Mouse (Mus musculus) embryonic facial prominence, embryonic 13.5 days (tissue): ENCODE measurements at regions not wholly inside any gene's neighbourhood (a gene's known extent, or its start where the extent isn't known, plus 50 kb on each side); places are given as distances from the start of the nearest gene placed in this dataset.

Experiments used
- ATAC-seq: fragments of 200-750 bp; cut with Nextera tagmentation; 2 replicates; pipeline ENCODE4 v1.8.0; 2017; ENCODE audit warnings: low read depth; ENCODE audit not compliant: insufficient number of reproducible peaks, insufficient read depth, low FRiP score, low TSS enrichment
- H3K27ac ChIP-seq: fragments of 300-500 bp; sonication (generic); 2 replicates; pipeline ENCODE4 v1.5.1; 2015; ENCODE audit warnings: moderate library complexity, mild to moderate bottlenecking, inconsistent platforms
- H3K27me3 ChIP-seq: fragments of 300-500 bp; sonication (generic); 2 replicates; pipeline ENCODE4 v1.6.1; 2015; ENCODE audit warnings: mild to moderate bottlenecking, inconsistent platforms
- H3K36me3 ChIP-seq: fragments of 300-500 bp; sonication (generic); 2 replicates; pipeline ENCODE4 v1.6.1; 2015; ENCODE audit warnings: mild to moderate bottlenecking, inconsistent platforms
- H3K4me1 ChIP-seq: fragments of 300-500 bp; sonication (generic); 2 replicates; pipeline ENCODE4 v1.6.1; 2015; ENCODE audit warnings: inconsistent platforms
- H3K4me2 ChIP-seq: fragments of 300-500 bp; sonication (generic); 2 replicates; pipeline ENCODE4 v1.6.1; 2015; ENCODE audit warnings: moderate library complexity, mild to moderate bottlenecking, inconsistent platforms
- H3K4me3 ChIP-seq: fragments of 300-500 bp; sonication (generic); 2 replicates; pipeline ENCODE4 v1.5.1; 2015; ENCODE audit warnings: mild to moderate bottlenecking, inconsistent platforms
- H3K9ac ChIP-seq: fragments of 300-500 bp; sonication (generic); 2 replicates; pipeline ENCODE4 v1.6.1; 2015; ENCODE audit warnings: mild to moderate bottlenecking, inconsistent platforms
- H3K9me3 ChIP-seq: fragments of 300-500 bp; sonication (generic); 2 replicates; pipeline ENCODE4 v1.6.1; 2016; ENCODE audit warnings: inconsistent platforms
- WGBS: fragments of 180-500 bp; shearing (Covaris S2); methylation state at CpG from one replicate; pipeline ENCODE4 v1.1.7; 2015; ENCODE audit warnings: mixed read lengths; 5-methylcytosine and 5-hydroxymethylcytosine counted together

DNA sequence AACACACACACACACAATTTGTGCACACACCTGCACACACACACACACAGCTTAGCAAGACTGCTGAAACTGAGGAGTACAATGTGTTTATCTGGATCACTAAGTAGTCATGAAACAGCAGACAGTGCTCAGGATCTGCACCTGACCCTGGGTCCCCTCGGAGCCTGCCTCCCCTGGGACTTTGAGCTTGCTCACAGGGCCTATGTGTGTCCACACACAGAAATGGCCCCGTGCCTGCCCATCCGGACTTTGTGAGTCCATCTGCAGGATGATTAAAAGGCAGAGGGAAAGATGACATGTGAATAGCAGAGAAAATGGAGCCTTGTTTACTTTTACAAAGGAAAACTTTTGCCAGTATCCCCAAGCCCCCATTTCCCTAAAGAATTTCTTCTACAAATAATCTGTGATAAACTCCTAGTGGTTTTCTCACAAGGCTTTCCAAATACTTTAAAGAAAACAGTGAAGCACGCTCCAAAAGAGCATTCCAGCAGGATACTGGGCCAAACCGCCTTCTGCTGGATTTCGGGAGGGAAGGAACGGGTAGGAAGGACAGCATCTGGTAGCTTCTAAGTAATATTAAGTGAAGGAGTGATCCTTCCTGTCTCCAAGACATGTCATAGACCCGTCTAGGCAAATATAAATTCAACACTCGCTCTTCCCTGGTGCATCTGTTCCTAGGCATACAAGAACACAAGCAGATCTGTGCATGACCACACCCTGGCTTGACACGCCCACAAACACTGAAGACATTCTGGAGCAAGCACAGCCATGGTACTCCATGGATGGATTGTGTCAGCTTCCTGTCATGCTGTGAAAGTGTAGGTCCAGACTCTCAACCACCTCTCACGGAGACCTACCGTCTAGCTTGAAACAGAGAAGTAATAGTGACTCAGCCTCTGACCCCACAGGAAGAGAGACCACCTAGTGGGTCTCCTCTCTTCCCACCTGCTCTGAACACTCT, 52.1 kb upstream of the Zfp637 start:
- Histone ChIP-seq H3K4me1 (no peaks in the 10 kb centered on the region), H3K4me3 (no peak overlapping the region), H3K4me2 (no peak overlapping the region), H3K9me3 (no peaks in the 10 kb centered on the region), H3K27me3 (no peaks in the 10 kb centered on the region), H3K36me3 (no peaks in the 10 kb centered on the region), H3K27ac (no peak overlapping the region), H3K9ac (no peak overlapping the region)
- 69% methylated on average over 12 of the region's 12 CpGs for WGBS
- ATAC-seq: no peak

DNA sequence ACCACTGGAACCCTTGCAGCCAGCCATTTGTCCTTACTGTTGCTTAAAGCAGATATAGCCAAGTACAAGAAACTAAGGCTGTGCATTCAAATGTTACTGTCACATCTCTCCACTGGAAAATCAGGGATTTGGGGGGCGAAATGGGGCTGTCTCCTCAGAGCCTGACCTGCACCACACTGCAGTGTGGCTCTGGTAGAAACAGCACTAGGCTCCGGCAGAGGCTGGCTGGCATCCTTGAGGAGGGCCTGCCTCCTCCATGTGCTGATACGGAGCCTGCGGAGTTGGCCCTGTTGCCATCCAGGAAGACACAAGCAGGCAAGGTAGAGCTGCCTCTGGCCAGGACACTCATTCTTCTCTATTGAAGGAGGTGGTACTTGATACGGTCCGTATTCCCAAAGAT, 50.4 kb upstream of the Zfp637 start:
- ATAC-seq: no peak
- Histone ChIP-seq H3K9me3 (no peaks in the 10 kb centered on the region), H3K27me3 (no peaks in the 10 kb centered on the region), H3K4me2 (no peak overlapping the region), H3K4me1 (no peaks in the 10 kb centered on the region), H3K27ac (no peak overlapping the region), H3K9ac (no peak overlapping the region), H3K4me3 (no peak overlapping the region), H3K36me3 (no peaks in the 10 kb centered on the region)
- 86% methylated on average over 6 of the region's 6 CpGs for WGBS
